Mouse (Mus musculus): ENCODE results near the gene Filip1.

DNA sequence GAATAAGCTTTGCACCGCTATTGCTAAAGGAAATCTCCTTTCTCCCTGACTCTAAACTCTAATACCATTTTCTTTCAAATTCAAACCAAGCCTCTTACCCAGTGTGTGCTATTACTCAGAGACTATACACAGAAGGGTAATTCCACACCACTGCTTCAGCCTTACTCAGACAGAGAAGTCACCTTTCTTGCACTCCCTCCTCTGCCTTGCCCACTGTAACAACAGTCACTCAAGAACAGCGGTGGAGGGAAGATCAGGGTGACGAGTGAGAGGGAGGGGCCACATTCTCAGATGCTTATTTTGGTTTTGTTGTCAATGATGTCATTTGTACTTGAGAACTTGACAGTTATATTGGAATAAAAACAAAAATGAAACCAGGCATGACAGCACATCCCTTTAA is 65.2 kb downstream of the Filip1 start:
- TF ChIP-seq ZC3H11A (IDR thresholded peaks at IDR 0.05; ENCODE audit: low read depth, low read length) (no peak), MAZ (IDR thresholded peaks at IDR 0.05; ENCODE audit: low read depth, low read length) (no peak), CTCF (conservative IDR thresholded peaks at IDR 0.05 in 1 of 2, IDR thresholded peaks at IDR 0.05 in 1 of 2; ENCODE audit: low read depth in 2 of 2, low read length in 2 of 2) (no peak), TCF12 (IDR thresholded peaks at IDR 0.05; ENCODE audit: low read depth, low read length) (no peak), POLR2A (IDR thresholded peaks at IDR 0.05; ENCODE audit: low read depth, low read length) (no peak)

All from CH12.LX (cell line).